Mouse (Mus musculus): ENCODE measurements around the gene Mmp13.

- TF ChIP-seq CTCF (IDR thresholded peaks at IDR 0.05; ENCODE audit: low read depth) (no peak), EP300 (optimal IDR thresholded peaks at IDR 0.05) (no peak)
Measured at GRCm38 (mm10) chr9:7270071-7270470, 2.2 kb upstream of the Mmp13 start.
